8 mouse cellular contexts compared by ENCODE assay signal in the genomic region with DNA sequence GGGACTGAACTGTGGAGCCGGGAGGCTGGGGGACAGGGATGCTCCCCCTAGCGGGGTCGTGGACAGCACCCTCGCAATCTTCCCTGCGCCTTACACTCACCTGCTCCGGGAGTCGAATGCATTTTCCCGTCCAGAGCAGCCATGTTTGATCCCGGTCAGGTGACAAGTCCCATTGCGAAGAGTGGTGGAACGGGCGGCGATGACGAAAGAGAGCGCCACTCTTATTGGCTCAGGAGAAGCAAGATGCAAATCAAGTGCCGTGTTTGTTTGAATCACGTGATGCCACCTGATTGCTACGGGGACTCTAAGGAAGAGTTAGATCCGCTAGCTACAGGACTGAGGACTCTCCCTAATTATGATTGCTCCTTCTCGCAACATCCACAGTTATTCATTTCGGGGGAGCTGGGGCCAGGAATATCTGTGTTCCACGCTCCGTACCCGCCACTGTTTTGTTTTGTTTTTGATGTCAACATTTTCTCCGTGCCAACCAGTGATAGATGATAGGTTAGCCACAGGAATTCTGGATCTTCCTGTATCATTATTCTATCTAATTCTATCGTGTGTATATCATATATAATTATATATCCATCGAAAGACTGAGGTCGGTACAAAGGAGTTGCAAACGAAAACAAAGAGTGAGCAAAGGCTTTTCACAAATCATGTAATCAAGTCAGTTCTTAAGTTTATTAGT. TPM values are rescaled to one million over a fixed set of nuclear protein-coding genes. Genes with fewer than 3 reads are reported as not detected.
A peak's percentile ranks its signal among the peaks of the same experiment; 100 is the strongest.
DNase-seq lines count a peak whose midpoint lies in the region; ATAC-seq and TF ChIP-seq lines count a peak whose summit lies in the region.

A gene (minus strand): TSS at position 179 of the 691 bp plus-strand sequence.

- H3K27me3 ChIP-seq in heart, embryonic 12.5 days (replicated peaks): no peaks in the 10 kb centered on the region
- H3K27me3 ChIP-seq in kidney, postnatal 0 days (ENCODE audit: insufficient read depth, low read length): no peaks in the 10 kb centered on the region
- no peaks in the 10 kb centered on the region for H3K27me3 ChIP-seq in liver, embryonic 11.5 days (replicated peaks; ENCODE audit: control insufficient read depth, insufficient read depth, low read length)
- no peaks in the 10 kb centered on the region for H3K27me3 ChIP-seq in stomach, embryonic 14.5 days (ENCODE audit: control insufficient read depth, insufficient read depth, low read length)

- ATAC-seq in erythroid progenitor cell, adult 5-6 weeks (replicated peaks; ENCODE audit: low FRiP score, poor library complexity, severe bottlenecking): peak; percentile 92
- peak; percentile 97 for ATAC-seq in heart, embryonic 12.5 days (ENCODE audit: insufficient number of reproducible peaks, low FRiP score)
- ATAC-seq in kidney, postnatal 0 days (replicated peaks; ENCODE audit: low FRiP score, low read depth): peak; percentile 94
- peak; percentile 92 for ATAC-seq in liver, embryonic 11.5 days (replicated peaks; ENCODE audit: low FRiP score)
- ATAC-seq in stomach, embryonic 14.5 days (ENCODE audit: insufficient number of reproducible peaks, insufficient read depth, low FRiP score, low read depth): peak; percentile 97

- H3K9me3 ChIP-seq in heart, embryonic 12.5 days (replicated peaks): no peaks in the 10 kb centered on the region
- no peaks in the 10 kb centered on the region for H3K9me3 ChIP-seq in kidney, postnatal 0 days (replicated peaks; ENCODE audit: low read length)
- no peaks in the 10 kb centered on the region for H3K9me3 ChIP-seq in liver, embryonic 11.5 days (ENCODE audit: control insufficient read depth, low read length)
- H3K9me3 ChIP-seq in stomach, embryonic 14.5 days (ENCODE audit: control insufficient read depth, low read depth, low read length): no peaks in the 10 kb centered on the region

- H3K4me1 ChIP-seq in heart, embryonic 12.5 days (replicated peaks): peaks cover 10% of the 10 kb centered on the region
- 0 out of 2 replicates have a peak, but pooled peaks cover 4% of the 10 kb centered on the region for H3K4me1 ChIP-seq in kidney, postnatal 0 days (replicated peaks; ENCODE audit: insufficient read depth, low read length)
- peaks cover 11% of the 10 kb centered on the region for H3K4me1 ChIP-seq in liver, embryonic 11.5 days (replicated peaks; ENCODE audit: control insufficient read depth, insufficient read depth, low read length)
- H3K4me1 ChIP-seq in stomach, embryonic 14.5 days (ENCODE audit: control insufficient read depth, insufficient read depth, low read length): peaks cover 6% of the 10 kb centered on the region; the same call in 1 of the 2 replicates

- peak within 1 kb of the TSS; percentile 78 for H3K4me2 ChIP-seq in heart, embryonic 12.5 days
- H3K4me2 ChIP-seq in kidney, postnatal 0 days (ENCODE audit: low read length): peak within 1 kb of the TSS; percentile 85
- peak within 1 kb of the TSS; percentile 78 for H3K4me2 ChIP-seq in liver, embryonic 11.5 days
- H3K4me2 ChIP-seq in stomach, embryonic 14.5 days (replicated peaks; ENCODE audit: low read depth, low read length): peak within 1 kb of the TSS; percentile 80

- TF ChIP-seq CTCF in kidney, postnatal 0 days (IDR thresholded peaks at IDR 0.05; ENCODE audit: low read depth): peak; percentile 48; the same call in 1 of the 2 replicates

- peaks cover 13% of the 10 kb centered on the region for H3K36me3 ChIP-seq in heart, embryonic 12.5 days
- 0 out of 2 replicates have a peak, but pooled peaks cover 3% of the 10 kb centered on the region for H3K36me3 ChIP-seq in kidney, postnatal 0 days (ENCODE audit: insufficient read depth, low read length)
- 0 out of 2 replicates have a peak, but pooled peaks cover 3% of the 10 kb centered on the region for H3K36me3 ChIP-seq in liver, embryonic 11.5 days (ENCODE audit: control insufficient read depth, insufficient read depth, low read length)
- no peaks in the 10 kb centered on the region for H3K36me3 ChIP-seq in stomach, embryonic 14.5 days (ENCODE audit: control insufficient read depth, insufficient read depth, low read length)

- peak within 1 kb of the TSS; percentile 68 for H3K9ac ChIP-seq in heart, embryonic 12.5 days
- peak within 1 kb of the TSS; percentile 75 for H3K9ac ChIP-seq in kidney, postnatal 0 days (ENCODE audit: low read depth, low read length)
- H3K9ac ChIP-seq in liver, embryonic 11.5 days (ENCODE audit: low read depth, low read length): peak within 1 kb of the TSS; percentile 78
- H3K9ac ChIP-seq in stomach, embryonic 14.5 days (replicated peaks; ENCODE audit: low read depth, low read length): peak within 1 kb of the TSS; percentile 59

- H3K27ac ChIP-seq in heart, embryonic 12.5 days (ENCODE audit: poor library complexity, severe bottlenecking): peak within 1 kb of the TSS; percentile 78
- H3K27ac ChIP-seq in kidney, postnatal 0 days: peak within 1 kb of the TSS; percentile 80
- 0 out of 2 replicates have a peak within 1 kb of the TSS, but pooled peaks have one; percentile 32 for H3K27ac ChIP-seq in liver, embryonic 11.5 days (ENCODE audit: low read depth, low read length)
- peak within 1 kb of the TSS; percentile 28; the same call in 1 of the 2 replicates for H3K27ac ChIP-seq in stomach, embryonic 14.5 days (ENCODE audit: low read length)

- WGBS in heart, embryonic 12.5 days: under 1% methylated on average over 29 of the region's 29 CpGs
- under 1% methylated on average over 29 of the region's 29 CpGs for WGBS in kidney, postnatal 0 days
- under 1% methylated on average over 29 of the region's 29 CpGs for WGBS in liver, embryonic 11.5 days
- under 1% methylated on average over 29 of the region's 29 CpGs for WGBS in stomach, embryonic 14.5 days

- DNase-seq in CD4-positive helper T cell, adult 2 months (ENCODE audit: low read depth, low spot score): peak; percentile 95
- DNase-seq in brain, embryonic 18.5 days (ENCODE audit: low read depth, low spot score): peak; percentile 97
- peak; percentile 99 for DNase-seq in kidney, postnatal 0 days (ENCODE audit: low spot score)
- peak; percentile 84 for DNase-seq in liver, embryonic 11.5 days (ENCODE audit: low spot score)
- DNase-seq in naive thymus-derived CD4-positive, alpha-beta T cell, adult 2 months (ENCODE audit: low read depth): peak; percentile 92

- H3K4me3 ChIP-seq in heart, embryonic 12.5 days: peak within 1 kb of the TSS; percentile 71
- H3K4me3 ChIP-seq in kidney, postnatal 0 days (replicated peaks; ENCODE audit: low read depth, low read length): peak within 1 kb of the TSS; percentile 65
- H3K4me3 ChIP-seq in liver, embryonic 11.5 days (ENCODE audit: low read depth, low read length): peak within 1 kb of the TSS; percentile 85
- peak within 1 kb of the TSS; percentile 79 for H3K4me3 ChIP-seq in stomach, embryonic 14.5 days (ENCODE audit: low read depth, low read length)

RNA-seq across cellular contexts. Expression of the gene that starts here (rescaled TPM):
- 26.4 and 40.0 TPM in 2 replicates for total RNA-seq in erythroid progenitor cell, adult 5-6 weeks (2015; ENCODE audit: low replicate concordance)
- 30.8 and 39.4 TPM in 2 replicates for total RNA-seq in erythroid progenitor cell, adult 5-6 weeks (2017; ENCODE audit: low replicate concordance)
- 12.3 and 13.1 TPM in 2 replicates for polyA plus RNA-seq in heart, embryonic 12.5 days (2016; fragmentation: Nextera tagmentation; extraction: Ambion mirVana)
- 7.6 and 8.9 TPM in 2 replicates for polyA plus RNA-seq in kidney, postnatal 0 days (2015; fragmentation: Nextera tagmentation; extraction: Ambion mirVana)
- polyA plus RNA-seq in liver, embryonic 11.5 days (2014; fragmentation: Nextera tagmentation; extraction: Ambion mirVana): 16.2 and 18.0 TPM in 2 replicates
- polyA plus RNA-seq in stomach, embryonic 14.5 days (2014; fragmentation: Nextera tagmentation; extraction: Ambion mirVana): 17.2 and 18.2 TPM in 2 replicates

Comparison
In these comparisons a context has a peak if more than half of its experiments do, and no peak if none do; other contexts are left out.
1. Peak in every context shown above with its lines: DNase-seq, ATAC-seq, H3K4me3 ChIP-seq and H3K27ac ChIP-seq.
2. H3K27ac ChIP-seq: peak in every context shown above with its lines; median percentile 80 in kidney, postnatal 0 days; 78 in heart, embryonic 12.5 days; 32 in liver, embryonic 11.5 days; 28 in stomach, embryonic 14.5 days.